Mouse (Mus musculus): ENCODE results near the gene Hdac7.

GRCm38 (mm10) chr15:97815254-97815653, 29.0 kb downstream of the Hdac7 start:
- TF ChIP-seq EP300 (IDR thresholded peaks at IDR 0.05; ENCODE audit: insufficient read depth, low read depth, low read length) (no peak), CTCF (IDR thresholded peaks at IDR 0.05; ENCODE audit: low read depth, low read length) (no peak), POLR2A (IDR thresholded peaks at IDR 0.05; ENCODE audit: insufficient read depth, low read length) (no peak)
